Mouse (Mus musculus) activated CD4-positive, CD25-positive, alpha-beta regulatory T cell, adult 4 months (primary cell): ENCODE measurements around the gene Akap9. TPM values are rescaled to one million over a fixed set of nuclear protein-coding genes. Genes with fewer than 3 reads are reported as not detected.
"Not testable (repeated sequence)": the region's sequence is repeated elsewhere in the genome, so short reads cannot be mapped to it uniquely, and the experiment has no call there.

Experiments
- ATAC-seq: one replicate; pipeline ENCODE4 v1.8.0; 2017
- polyA plus RNA-seq, 2 experiments: library from polyadenylated mRNA; unstranded; fragments of 100-300 nt; shearing (Covaris generic); gene quantifications; one replicate each; pipeline ENCODE4 v1.2.1; 2017

Akap9 gene
- polyA plus RNA-seq = 100 to 1,000 TPM; 116 to 142 TPM

- peak; percentile 64 for ATAC-seq
These were observed at the start of gene Akap9 for GRCm38 (mm10) chr5:3927801-3928689. Gene Akap9 (plus strand): TSS chr5:3928054.

GRCm38 (mm10) chr5:3886862-3887261 is 41.0 kb upstream of the Akap9 start:
- peak; percentile 87 for ATAC-seq

- no peak for ATAC-seq
These were observed 38.7 kb upstream of the Akap9 start for GRCm38 (mm10) chr5:3889201-3889600.

- ATAC-seq = peak; percentile 100
These were observed 34.2 kb upstream of the Akap9 start, which contains the start of gene Mterf1a for GRCm38 (mm10) chr5:3893459-3894293. Gene Mterf1a (minus strand): TSS chr5:3893933.

- ATAC-seq = not testable (repeated sequence)
These were observed 33.6 kb upstream of the Akap9 start for GRCm38 (mm10) chr5:3894294-3894619.

- ATAC-seq = no peak
These were observed 22.4 kb upstream of the Akap9 start for GRCm38 (mm10) chr5:3905471-3905870.

- no peak for ATAC-seq
These were observed 5.5 kb upstream of the Akap9 start for GRCm38 (mm10) chr5:3922350-3922749.

GRCm38 (mm10) chr5:3926666-3927065 is 1.2 kb upstream of the Akap9 start:
- no peak for ATAC-seq

GRCm38 (mm10) chr5:3928690-3929046 is 814 bp downstream of the Akap9 start:
- ATAC-seq = peak; percentile 33

GRCm38 (mm10) chr5:3930760-3931159 is 2.9 kb downstream of the Akap9 start:
- ATAC-seq = no peak

GRCm38 (mm10) chr5:3931636-3932035 is 3.8 kb downstream of the Akap9 start:
- ATAC-seq = no peak

- ATAC-seq = no peak
These were observed 5.7 kb downstream of the Akap9 start for GRCm38 (mm10) chr5:3933551-3933950.

GRCm38 (mm10) chr5:3935266-3935665 is 7.4 kb downstream of the Akap9 start:
- ATAC-seq = no peak

GRCm38 (mm10) chr5:3935778-3936554 is 8.1 kb downstream of the Akap9 start:
- no peak for ATAC-seq

GRCm38 (mm10) chr5:3938905-3939304 is 11.1 kb downstream of the Akap9 start:
- no peak for ATAC-seq

- ATAC-seq = no peak
These were observed 11.5 kb downstream of the Akap9 start for GRCm38 (mm10) chr5:3939335-3939734.

GRCm38 (mm10) chr5:3941240-3941639 is 13.4 kb downstream of the Akap9 start:
- no peak for ATAC-seq

- ATAC-seq = not testable (repeated sequence)
These were observed 15.3 kb downstream of the Akap9 start for GRCm38 (mm10) chr5:3943169-3943568.

- peak; percentile 73 for ATAC-seq
These were observed 24.6 kb downstream of the Akap9 start for GRCm38 (mm10) chr5:3952498-3952897.

GRCm38 (mm10) chr5:3954541-3954940 is 26.7 kb downstream of the Akap9 start:
- no peak for ATAC-seq

- ATAC-seq = no peak
These were observed 33.4 kb downstream of the Akap9 start for GRCm38 (mm10) chr5:3961286-3961685.

- no peak for ATAC-seq
These were observed 40.6 kb downstream of the Akap9 start for GRCm38 (mm10) chr5:3968415-3968814.

- no peak for ATAC-seq
These were observed 41.3 kb downstream of the Akap9 start for GRCm38 (mm10) chr5:3969114-3969513.
